Mouse (Mus musculus): Measurements from ENCODE around the gene Ago3. TPM values are rescaled to one million over a fixed set of nuclear protein-coding genes. Genes with fewer than 3 reads are reported as not detected.

The Ago3 gene
- polyA plus RNA-seq, 1 experiment from 2014 or later: 10.4 TPM

DNA sequence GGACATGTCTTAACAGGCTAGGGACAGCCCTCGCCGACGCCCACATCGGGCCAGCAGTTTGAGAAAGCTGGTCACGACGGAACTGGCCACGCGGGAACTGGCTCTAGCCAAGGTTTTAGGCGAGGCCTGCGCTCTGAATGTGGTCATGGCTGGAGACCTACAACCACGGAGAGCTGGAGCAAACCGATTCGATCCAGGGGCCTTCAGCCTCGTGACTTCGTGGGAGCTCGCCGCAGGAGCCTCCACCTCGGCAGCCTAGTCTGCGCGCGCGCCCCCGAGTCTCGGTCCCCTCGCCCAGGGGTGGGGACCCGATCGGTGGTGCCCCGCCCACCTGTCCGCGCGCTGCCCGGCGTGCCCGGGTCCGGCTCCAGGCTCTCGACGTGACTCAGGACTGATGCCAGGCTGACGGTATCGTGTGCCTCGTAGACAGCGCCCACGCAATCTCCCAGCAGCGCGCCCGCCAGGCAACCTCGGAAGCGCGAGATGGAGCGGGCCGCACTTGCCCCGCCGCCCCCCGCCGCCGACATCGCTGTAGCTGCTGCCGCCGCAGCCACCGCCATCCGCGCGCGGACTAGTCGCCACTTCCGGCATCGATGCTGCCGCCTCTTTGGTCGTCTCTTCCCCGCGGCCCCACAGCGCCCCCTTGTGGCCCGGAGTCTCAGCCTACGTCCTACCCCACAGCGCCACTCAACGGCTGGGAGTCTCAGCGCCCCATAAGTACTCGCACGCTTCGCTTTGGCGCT, 108.1 kb downstream of the Ago3 start, which contains the start of gene Adprhl2:
Adprhl2 (minus strand) TSS at position 593 of the 743 bp plus-strand sequence.
- Histone ChIP-seq H3K4me2 (replicated peaks) (peak within 1 kb of the TSS; percentile 77), H3K27me3 (replicated peaks) (0 out of 2 replicates have a peak, but pooled peaks cover 3% of the 10 kb centered on the region), H3K27ac (peak within 1 kb of the TSS; percentile 57), H3K9ac (peak within 1 kb of the TSS; percentile 87), H3K9me3 (no peaks in the 10 kb centered on the region), H3K36me3 (peaks cover 17% of the 10 kb centered on the region), H3K4me1 (replicated peaks) (peaks cover 17% of the 10 kb centered on the region; the same call in 1 of the 2 replicates), H3K4me3 (replicated peaks) (peak within 1 kb of the TSS; percentile 88)
- peak; percentile 92 for ATAC-seq
- WGBS: under 1% methylated on average over 80 of the region's 80 CpGs

DNA sequence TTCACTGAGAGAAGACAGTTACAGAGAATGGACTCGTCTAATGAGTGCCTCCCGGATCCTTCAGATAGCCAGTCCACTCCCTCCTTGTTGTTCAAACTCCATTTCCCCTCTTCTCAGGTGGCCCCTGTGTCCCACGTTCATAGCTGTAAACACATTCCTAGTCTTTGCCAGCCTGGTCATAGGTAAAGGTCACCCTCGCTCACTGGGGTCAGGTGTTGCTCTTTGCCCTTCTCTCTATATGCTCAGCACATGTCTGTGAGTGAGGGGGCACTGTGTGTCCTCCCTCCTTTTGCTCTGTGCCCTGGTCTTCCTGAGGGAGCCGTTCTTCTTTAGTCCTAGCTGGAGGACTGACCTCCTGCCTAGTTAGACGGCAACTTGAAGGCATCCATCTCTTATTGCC, 109.5 kb downstream of the Ago3 start:
- Histone ChIP-seq H3K4me1 (replicated peaks) (peaks cover 10% of the 10 kb centered on the region), H3K27me3 (replicated peaks) (0 out of 2 replicates have a peak, but pooled peaks cover 3% of the 10 kb centered on the region), H3K36me3 (peaks cover 17% of the 10 kb centered on the region), H3K4me2 (replicated peaks) (peak overlapping the region; percentile 77; the same call in 1 of the 2 replicates), H3K4me3 (replicated peaks) (no peak overlapping the region), H3K9me3 (no peaks in the 10 kb centered on the region), H3K9ac (no peak overlapping the region), H3K27ac (no peak overlapping the region)
- whole genome bisulfite sequencing: 87% methylated on average over 6 of the region's 6 CpGs
- no peak for ATAC-seq

DNA sequence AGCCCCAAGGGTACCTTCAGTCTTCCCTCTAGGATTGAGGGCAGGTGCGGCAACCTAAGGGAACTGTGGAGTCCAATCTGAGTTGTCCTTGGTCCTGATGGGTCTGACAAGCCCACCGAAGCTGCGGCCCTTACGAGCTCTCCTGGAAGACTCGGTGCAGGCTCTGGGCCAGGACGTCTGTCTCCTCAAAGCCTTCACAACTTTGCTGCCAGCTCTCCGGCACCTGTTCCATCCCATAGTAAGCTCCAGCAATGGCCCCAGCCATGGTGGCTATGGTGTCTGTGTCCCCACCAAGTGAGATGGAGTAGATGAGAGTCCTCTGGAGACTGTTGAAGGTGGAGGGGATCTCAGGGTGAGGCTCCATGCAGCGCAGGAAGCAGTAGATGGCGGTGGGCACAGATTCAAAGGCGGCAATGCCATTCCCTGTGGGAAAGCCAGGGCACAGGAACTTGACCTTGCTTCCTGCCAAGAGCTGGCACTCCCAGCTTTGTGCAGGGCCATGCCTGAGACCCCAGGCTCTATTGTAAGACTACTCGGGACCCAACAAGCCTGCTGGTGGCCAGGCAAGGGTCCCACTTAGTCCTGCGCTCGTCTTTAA, 112.8 kb downstream of the Ago3 start:
- Histone ChIP-seq H3K27me3 (replicated peaks) (no peaks in the 10 kb centered on the region), H3K36me3 (peaks cover 17% of the 10 kb centered on the region), H3K9me3 (no peaks in the 10 kb centered on the region), H3K4me1 (replicated peaks) (peaks cover 10% of the 10 kb centered on the region), H3K27ac (no peak overlapping the region), H3K9ac (no peak overlapping the region), H3K4me3 (replicated peaks) (no peak overlapping the region), H3K4me2 (replicated peaks) (no peak overlapping the region)
- no peak for ATAC-seq
- WGBS: 89% methylated on average over 13 of the region's 13 CpGs

DNA sequence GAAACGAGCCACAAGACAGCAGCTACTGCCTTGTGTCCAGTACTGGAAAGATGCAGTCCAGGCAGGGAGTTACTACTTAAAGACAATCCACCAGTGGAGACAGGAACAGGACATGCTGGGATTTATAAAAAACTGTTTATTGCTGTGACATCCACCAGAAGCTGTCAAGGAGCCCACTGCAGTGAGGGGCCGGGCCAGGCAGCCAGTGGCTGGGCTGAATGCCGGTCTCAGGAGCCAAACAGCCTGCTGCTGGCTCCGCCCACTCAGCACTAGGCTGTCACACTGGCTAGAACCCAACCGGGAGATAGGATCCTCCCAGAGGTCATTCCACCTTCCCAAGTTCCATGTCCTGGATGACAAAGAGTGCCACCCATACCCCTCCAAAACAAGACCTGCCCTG, 113.4 kb downstream of the Ago3 start:
- H3K4me2 ChIP-seq (replicated peaks): no peak overlapping the region
- H3K27ac ChIP-seq: no peak overlapping the region
- 0 out of 2 replicates have a peak, but pooled peaks have one; percentile 46 for ATAC-seq
- H3K9ac ChIP-seq: no peak overlapping the region
- H3K27me3 ChIP-seq (replicated peaks): no peaks in the 10 kb centered on the region
- H3K4me3 ChIP-seq (replicated peaks): no peak overlapping the region
- 26% methylated on average over 5 of the region's 5 CpGs for whole genome bisulfite sequencing
- peaks cover 10% of the 10 kb centered on the region for H3K4me1 ChIP-seq (replicated peaks)
- H3K9me3 ChIP-seq: no peaks in the 10 kb centered on the region
- peaks cover 17% of the 10 kb centered on the region for H3K36me3 ChIP-seq

DNA sequence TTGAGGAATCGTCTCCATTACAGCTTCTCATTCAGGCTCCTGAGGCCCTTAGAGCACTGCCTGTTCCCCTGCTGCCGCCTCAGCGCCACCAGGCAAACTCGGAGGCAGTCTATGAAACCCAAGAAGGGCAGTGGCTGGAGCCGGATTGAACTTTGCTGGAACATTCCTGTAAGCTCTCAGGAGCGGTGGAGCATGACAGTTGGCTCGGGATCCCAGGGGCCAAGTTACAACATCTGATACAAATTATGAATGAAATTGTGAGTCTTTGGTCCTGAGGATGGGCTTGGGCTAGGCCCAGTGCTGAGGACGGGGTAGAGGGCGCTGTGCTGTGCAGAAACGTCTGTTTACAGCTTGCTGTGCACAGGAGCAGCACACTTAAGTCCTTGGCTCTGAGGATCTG, 115.0 kb downstream of the Ago3 start:
- H3K4me3 ChIP-seq (replicated peaks): no peak overlapping the region
- no peak overlapping the region for H3K4me2 ChIP-seq (replicated peaks)
- no peaks in the 10 kb centered on the region for H3K9me3 ChIP-seq
- H3K9ac ChIP-seq: no peak overlapping the region
- H3K4me1 ChIP-seq (replicated peaks): peaks cover 6% of the 10 kb centered on the region
- peaks cover 17% of the 10 kb centered on the region for H3K36me3 ChIP-seq
- ATAC-seq: no peak
- H3K27me3 ChIP-seq (replicated peaks): 0 out of 2 replicates have a peak, but pooled peaks cover under 1% of the 10 kb centered on the region
- 67% methylated on average over 10 of the region's 10 CpGs for WGBS
- H3K27ac ChIP-seq: no peak overlapping the region

DNA sequence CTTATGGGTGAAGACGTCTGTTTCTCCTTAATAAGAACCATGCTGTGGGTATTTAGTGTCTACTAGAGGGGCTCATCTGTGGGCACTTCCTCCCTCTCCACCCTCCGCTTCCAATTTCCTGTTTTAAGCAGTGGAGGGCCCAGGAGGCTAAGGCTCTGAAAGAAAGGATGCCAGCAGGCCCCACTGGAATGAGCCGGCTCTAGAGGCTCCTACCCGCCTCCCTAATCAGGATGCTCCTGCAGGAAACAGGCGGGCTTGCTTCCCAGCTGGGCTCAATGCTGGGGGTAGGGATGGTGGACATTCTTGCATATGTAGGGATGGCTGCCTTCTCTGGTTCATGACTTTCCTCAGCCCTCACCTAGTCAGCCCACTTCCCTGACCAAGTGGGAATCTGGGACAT, 116.2 kb downstream of the Ago3 start:
- WGBS: 38% methylated on average over 5 of the region's 5 CpGs
- peaks cover 8% of the 10 kb centered on the region for H3K4me1 ChIP-seq (replicated peaks)
- no peak overlapping the region for H3K27ac ChIP-seq
- H3K27me3 ChIP-seq (replicated peaks): 0 out of 2 replicates have a peak, but pooled peaks cover 3% of the 10 kb centered on the region
- H3K9ac ChIP-seq: no peak overlapping the region
- H3K36me3 ChIP-seq: peaks cover 17% of the 10 kb centered on the region
- H3K9me3 ChIP-seq: no peaks in the 10 kb centered on the region
- ATAC-seq: no peak
- no peak overlapping the region for H3K4me2 ChIP-seq (replicated peaks)
- no peak overlapping the region for H3K4me3 ChIP-seq (replicated peaks)

DNA sequence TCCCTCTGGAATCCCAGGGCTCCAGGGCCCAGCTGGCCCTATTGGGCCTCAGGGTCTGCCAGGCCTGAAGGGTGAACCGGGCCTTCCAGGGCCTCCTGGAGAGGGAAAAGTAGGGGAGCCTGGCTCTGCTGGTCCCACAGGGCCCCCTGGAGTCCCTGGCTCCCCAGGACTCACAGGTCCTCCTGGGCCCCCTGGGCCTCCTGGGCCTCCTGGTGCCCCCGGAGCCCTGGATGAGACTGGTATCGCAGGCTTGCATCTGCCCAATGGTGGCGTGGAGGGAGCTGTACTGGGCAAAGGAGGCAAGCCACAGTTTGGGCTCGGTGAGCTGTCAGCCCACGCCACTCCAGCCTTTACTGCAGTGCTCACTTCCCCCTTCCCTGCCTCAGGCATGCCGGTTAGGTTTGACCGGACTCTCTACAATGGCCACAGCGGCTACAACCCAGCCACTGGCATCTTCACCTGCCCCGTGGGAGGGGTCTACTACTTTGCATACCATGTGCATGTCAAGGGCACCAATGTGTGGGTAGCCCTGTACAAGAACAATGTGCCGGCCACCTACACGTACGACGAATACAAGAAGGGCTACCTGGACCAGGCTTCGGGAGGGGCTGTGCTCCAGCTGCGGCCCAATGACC, 117.7 kb downstream of the Ago3 start:
- Histone ChIP-seq H3K4me1 (replicated peaks) (peaks cover 8% of the 10 kb centered on the region), H3K9ac (no peak overlapping the region), H3K9me3 (no peaks in the 10 kb centered on the region), H3K36me3 (peaks cover 4% of the 10 kb centered on the region), H3K4me3 (replicated peaks) (no peak overlapping the region), H3K4me2 (replicated peaks) (no peak overlapping the region), H3K27ac (no peak overlapping the region), H3K27me3 (replicated peaks) (0 out of 2 replicates have a peak, but pooled peaks cover 3% of the 10 kb centered on the region)
- no peak for ATAC-seq
- 88% methylated on average over 16 of the region's 16 CpGs for WGBS

DNA sequence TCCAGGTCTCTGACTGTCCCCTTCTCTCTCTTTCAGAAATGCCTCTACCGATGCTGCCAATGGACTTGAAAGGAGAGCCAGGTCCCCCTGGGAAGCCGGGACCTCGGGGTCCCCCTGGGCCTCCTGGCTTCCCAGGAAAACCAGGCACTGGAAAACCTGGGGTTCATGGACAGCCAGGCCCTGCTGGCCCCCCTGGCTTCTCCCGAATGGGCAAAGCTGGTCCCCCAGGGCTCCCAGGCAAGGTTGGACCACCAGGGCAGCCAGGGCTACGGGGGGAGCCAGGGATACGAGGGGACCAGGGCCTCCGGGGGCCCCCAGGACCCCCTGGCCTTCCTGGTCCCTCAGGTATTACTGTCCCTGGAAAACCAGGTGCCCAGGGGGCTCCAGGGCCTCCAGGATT, 119.0 kb downstream of the Ago3 start:
- H3K27me3 ChIP-seq (replicated peaks): 0 out of 2 replicates have a peak, but pooled peaks cover 3% of the 10 kb centered on the region
- 0 out of 2 replicates have a peak overlapping the region, but pooled peaks have one; percentile 1 for H3K9ac ChIP-seq
- WGBS: 74% methylated on average over 7 of the region's 7 CpGs
- no peak overlapping the region for H3K4me2 ChIP-seq (replicated peaks)
- no peaks in the 10 kb centered on the region for H3K36me3 ChIP-seq
- peaks cover 8% of the 10 kb centered on the region for H3K4me1 ChIP-seq (replicated peaks)
- H3K27ac ChIP-seq: no peak overlapping the region
- H3K9me3 ChIP-seq: no peaks in the 10 kb centered on the region
- no peak for ATAC-seq
- no peak overlapping the region for H3K4me3 ChIP-seq (replicated peaks)

DNA sequence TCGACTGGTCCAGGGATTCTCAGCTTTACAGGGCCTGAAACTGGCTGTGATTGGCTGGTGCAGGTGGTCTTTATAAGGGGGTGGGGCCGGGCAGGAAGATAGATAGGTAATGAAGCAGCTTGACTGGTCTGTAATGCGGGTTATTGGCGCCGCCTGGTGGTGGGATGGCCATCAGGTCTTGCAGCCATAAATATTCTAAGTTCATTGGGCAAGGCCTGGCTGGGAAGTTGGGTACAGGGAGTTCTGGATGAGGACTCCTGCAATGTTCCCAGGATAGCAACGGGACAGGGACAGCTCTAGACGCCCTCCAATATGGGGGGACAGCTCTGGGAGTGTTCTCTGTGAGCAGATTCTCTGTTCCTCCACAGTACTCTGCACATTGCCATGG, 119.4 kb downstream of the Ago3 start:
- Histone ChIP-seq H3K9me3 (no peaks in the 10 kb centered on the region), H3K4me2 (replicated peaks) (peak overlapping the region; percentile 53), H3K4me1 (replicated peaks) (peaks cover 8% of the 10 kb centered on the region), H3K27ac (no peak overlapping the region), H3K36me3 (no peaks in the 10 kb centered on the region), H3K9ac (no peak overlapping the region; the same call in 1 of the 2 replicates), H3K4me3 (replicated peaks) (0 out of 2 replicates have a peak overlapping the region, but pooled peaks have one; percentile 17), H3K27me3 (replicated peaks) (0 out of 2 replicates have a peak, but pooled peaks cover 3% of the 10 kb centered on the region)
- 2% methylated on average over 7 of the region's 7 CpGs for WGBS
- ATAC-seq: peak; percentile 80

DNA sequence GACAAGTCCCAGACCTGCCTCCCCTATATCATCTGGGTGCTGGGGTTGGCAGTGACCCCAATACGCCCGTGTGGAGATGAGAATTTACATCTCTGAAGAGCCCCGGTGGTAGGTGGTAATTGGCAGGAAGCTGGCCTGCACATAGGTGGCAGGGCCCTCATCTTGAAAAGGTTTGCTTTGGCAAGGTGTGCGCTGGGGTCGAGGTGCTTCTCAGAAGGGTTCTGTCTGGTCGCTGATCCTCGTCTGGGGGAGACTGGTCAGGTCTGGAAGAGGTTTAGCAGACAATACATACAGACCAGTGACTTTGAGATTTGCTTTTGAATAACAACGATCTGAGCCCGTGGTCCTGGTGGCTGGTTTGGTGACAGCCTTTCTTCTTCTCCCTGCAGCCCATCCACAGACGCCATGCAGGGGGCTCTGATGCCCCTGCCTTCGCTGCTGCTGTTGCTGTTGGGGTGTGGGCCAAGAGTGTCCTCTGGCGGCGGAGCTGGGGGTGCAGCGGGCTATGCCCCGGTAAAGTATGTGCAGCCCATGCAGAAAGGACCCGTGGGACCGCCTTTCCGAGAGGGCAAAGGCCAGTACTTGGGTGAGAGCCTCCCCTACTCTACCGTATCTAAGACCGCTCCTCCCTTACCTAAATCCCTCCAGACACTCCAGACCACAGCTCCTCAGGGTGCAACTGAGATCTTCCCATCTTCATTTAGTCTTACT, 120.0 kb downstream of the Ago3 start:
- H3K36me3 ChIP-seq: no peaks in the 10 kb centered on the region
- no peak overlapping the region for H3K27ac ChIP-seq
- no peaks in the 10 kb centered on the region for H3K9me3 ChIP-seq
- WGBS: 14% methylated on average over 20 of the region's 20 CpGs
- 0 out of 2 replicates have a peak, but pooled peaks cover 3% of the 10 kb centered on the region for H3K27me3 ChIP-seq (replicated peaks)
- H3K9ac ChIP-seq: no peak overlapping the region; the same call in 1 of the 2 replicates
- H3K4me1 ChIP-seq (replicated peaks): peaks cover 7% of the 10 kb centered on the region
- peak; percentile 67 for ATAC-seq
- H3K4me3 ChIP-seq (replicated peaks): 0 out of 2 replicates have a peak overlapping the region, but pooled peaks have one; percentile 17
- peak overlapping the region; percentile 53 for H3K4me2 ChIP-seq (replicated peaks)

DNA sequence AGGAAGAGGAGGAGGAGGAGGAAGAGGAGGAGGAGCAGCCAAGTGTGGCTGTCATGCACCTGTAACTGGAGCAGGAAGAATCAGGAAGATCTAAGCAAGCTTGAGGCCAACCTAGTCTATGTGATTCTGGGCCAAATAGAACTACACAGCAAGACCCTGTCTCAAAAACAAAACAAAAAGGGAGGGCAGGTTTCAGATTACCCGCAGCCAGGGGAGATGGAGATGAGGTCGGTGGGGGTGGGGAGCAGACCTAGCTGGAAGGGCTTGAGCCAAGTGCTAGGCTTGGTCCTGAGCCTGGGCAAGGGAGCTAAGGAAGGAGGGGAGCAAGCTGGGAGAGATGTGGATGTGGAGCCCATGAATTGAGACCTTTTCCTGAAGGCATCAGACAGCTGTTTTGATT, 122.5 kb downstream of the Ago3 start:
- Histone ChIP-seq H3K27ac (no peak overlapping the region), H3K9ac (no peak overlapping the region), H3K4me3 (replicated peaks) (no peak overlapping the region), H3K27me3 (replicated peaks) (peaks cover 18% of the 10 kb centered on the region), H3K4me1 (replicated peaks) (peaks cover 5% of the 10 kb centered on the region), H3K36me3 (no peaks in the 10 kb centered on the region), H3K4me2 (replicated peaks) (no peak overlapping the region), H3K9me3 (no peaks in the 10 kb centered on the region)
- ATAC-seq: no peak
- WGBS: 12% methylated on average over 2 of the region's 2 CpGs
